Mouse (Mus musculus): ENCODE measurements around the gene Grik1.

Grik1 gene

DNA sequence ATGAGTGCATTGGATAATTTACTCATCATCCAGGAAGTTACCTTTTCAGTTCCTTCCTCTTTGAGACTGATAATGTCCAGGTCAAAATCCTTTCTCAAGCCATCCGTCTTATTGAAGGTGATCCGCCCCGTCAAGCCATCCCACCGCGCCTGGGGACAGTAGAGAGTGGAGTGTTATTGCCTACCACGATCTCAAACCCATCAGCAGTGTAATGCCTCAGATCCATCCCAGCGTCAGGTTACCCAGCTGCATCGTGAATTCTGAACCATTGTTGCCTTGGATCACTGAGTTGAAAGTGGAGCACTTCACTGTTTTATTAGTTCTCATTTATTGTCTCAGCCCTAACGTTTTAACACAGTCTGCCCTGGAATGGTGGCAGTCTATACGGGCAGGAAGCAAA is 332.6 kb downstream of the Grik1 start:
- DNase-seq (ENCODE audit: low read depth) = no peak

DNA sequence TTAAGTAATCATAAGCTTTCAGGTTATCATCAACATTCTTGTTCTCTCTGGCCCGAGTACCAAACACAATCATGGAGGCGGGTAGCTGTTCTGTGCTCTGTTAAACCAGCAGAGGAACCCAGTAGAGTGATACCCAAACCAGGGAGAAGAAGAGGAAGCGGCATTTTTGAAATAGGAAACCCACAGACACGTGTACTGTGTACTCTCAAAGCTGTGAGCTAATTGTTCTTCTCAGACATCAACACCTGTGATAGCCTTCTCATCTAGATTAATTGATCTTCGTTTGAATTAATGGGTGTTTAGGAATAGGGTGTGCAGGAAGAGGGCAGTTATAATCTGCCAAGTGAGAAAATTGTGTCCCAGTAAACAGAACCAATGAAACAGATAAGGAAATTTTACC is 333.9 kb downstream of the Grik1 start:
- no peak for DNase-seq (ENCODE audit: low read depth)

DNA sequence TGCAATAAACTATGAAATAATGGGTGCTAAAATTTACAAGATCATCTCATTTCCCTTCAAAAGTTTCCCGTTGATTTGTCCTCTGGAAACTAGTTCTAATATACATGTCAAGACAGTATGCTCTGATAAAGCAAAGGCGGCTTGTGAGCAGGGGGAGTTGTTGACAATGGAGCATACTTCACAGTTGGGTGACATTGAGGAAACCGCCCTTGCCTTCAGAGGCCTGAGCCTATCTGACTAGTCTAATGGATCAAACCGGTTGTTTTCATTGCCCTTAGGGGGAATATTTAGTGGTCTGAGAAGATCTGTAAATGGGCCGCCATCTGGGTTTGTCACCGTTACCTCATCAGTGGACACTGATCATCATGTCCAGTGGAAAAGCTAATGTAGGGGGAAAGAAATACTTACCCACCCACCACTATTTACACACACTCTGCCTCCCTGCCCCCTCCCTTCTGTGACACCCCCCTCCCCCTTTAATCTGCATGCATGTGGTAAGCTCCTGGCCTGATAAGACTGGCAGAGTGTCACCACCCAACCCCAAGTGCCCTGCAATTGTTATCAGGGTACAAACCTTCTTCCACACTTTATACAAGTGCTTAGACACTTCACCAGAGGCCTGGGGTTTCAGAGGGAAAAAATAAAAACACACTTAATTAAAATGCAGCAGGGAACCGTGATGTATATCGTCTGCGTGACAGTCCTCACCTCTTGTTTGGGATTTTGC is 335.2 kb downstream of the Grik1 start:
- no peak for DNase-seq (ENCODE audit: low read depth)

DNA sequence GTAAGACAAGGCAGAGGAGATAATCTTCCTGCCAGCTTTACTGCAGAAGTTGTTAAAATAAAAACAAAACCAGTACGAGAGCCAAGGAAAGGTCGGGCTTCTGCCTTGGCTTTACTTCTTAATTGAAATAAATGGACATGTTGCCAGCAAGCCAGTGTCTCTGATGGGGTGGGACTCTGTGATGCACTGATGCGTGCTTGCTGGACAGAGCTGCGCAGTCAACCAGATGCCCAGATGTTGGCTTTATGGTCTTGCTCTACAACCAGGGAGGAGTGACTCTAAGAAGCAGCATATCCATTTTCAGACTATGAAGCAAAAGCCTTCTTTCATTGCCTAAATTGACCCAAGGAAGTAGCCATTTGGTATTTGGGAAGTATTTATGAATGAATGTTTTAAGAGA is 336.9 kb downstream of the Grik1 start:
- DNase-seq (ENCODE audit: low read depth) = no peak

DNA sequence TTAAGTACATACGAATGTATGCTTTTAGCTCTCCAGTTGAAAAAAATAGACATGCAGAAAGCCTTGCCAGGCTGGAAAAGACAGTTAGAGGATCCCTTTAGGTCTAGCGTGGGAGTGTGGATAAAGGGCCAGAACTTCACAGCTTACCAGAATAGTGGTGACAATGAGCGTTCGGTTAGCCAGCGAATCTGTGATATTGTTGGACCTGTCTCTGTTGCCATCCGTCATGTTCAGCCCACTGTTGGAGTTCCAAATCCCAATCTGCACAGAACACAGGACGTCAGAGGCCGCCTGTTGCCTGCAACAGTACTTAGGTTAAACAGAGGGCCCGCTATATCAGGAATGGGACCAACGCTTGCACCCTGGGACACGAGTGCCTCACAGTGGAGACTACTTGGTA is 340.2 kb downstream of the Grik1 start:
- no peak for DNase-seq (ENCODE audit: low read depth)

DNA sequence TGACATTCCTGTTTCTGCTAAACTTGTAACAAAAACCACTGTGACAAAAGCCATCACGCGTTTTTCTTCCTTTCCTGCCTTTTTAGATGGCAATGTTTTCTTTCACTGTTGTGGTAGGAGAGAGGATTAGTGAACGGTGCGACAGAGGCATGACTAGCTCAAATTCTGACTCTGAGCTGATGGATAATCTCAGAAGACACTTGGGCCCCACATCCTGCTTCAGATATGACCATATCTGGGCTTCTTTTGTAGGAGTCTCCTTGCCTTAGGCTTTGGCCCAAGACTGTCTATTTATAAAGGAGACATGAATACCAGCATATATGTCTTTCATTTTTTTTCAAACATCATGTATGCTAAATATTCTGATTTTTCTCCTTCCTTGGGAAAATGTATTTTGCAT is 341.9 kb downstream of the Grik1 start:
- no peak for DNase-seq (ENCODE audit: low read depth)

DNA sequence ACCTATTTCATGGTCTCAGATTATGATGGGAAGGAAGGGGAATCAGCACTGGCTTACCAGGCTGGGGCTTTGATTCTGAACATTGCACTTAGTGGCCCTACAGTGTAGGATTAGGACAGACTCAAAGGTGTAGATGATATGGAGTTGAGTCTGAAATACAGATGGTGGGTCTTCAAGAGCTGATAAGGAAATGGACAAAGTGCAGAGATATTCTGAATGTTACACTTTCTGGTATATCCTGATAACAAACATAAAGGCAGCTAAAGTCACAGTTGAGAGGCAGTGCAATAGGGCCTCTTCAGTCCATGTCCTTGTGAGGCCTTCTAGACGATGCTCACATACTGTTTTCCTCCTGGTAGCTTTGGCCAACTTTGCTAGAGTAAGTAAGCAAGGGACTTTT is 345.7 kb downstream of the Grik1 start:
- DNase-seq (ENCODE audit: low read depth) = no peak

DNA sequence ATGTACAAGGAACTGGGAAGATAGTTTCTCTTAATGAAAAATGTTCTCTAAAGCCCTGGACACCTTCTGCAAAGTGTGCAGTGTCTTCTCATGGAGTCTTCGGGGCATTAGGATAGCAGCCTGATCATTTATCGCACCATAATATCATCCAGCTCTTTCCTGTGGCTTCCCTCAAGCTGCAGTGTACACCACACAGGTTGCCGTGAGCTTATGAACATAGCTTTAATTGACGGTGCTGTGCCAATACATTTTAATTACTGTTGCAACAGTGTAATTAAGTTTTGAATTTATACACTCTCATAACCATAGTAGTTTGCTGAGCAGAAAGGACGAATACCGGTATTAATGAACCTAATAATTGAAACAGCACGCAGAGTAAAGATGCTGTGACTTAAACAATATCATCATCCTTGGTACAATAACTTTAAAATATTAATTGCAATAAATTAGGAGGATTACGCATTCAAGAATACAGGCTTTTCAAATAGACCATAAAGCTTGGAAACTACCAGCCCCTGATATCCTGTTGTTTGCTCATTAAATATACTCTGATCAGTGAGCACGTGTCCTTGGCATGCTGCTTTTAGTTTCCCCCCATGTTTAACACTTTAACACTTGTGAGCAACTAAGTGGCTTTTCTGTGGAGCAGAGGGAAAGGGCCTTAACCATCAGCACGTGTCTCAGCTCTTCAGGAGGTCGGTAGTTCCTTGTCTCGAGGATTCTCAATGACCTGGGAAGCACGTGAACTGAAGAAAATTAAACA is 347.8 kb downstream of the Grik1 start:
- no peak for DNase-seq (ENCODE audit: low read depth)

DNA sequence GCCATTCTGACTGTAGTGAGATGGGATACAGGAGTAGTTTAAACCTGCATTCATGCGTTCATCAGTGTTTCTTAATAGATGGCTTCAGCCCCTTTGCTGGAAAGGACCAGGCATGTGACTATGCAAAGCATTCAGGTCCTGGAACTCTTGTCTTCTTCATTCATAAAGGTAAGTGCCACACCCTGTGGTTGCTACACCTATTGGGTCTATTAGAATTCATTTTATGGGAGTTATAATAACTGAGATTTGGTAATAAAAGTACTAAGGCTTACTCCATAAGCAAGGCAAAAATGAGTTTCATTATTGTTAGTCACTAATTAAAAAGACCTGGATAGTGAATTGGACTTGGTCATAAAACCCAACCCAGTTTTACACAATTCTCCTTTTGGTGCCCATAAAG is 355.4 kb downstream of the Grik1 start:
- no peak for DNase-seq (ENCODE audit: low read depth)

DNA sequence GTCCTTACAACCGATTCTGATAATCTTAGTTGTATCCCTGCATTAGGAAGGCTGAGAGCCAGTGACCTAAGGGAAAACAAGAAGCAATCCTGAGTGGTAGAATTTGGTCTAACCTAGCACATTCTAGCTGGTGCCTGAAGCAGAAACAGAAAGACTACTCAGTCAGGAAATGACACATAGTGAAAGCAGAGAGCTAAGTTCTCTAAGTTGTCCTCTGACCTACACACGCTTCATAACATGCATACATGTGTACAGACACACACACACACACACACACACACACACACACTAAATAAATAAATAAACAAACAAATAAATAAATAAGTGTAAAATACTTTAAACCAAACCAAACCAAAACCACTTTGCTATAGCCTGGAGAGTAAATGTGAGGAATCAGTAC is 358.7 kb downstream of the Grik1 start:
- no peak for DNase-seq (ENCODE audit: low read depth)

DNA sequence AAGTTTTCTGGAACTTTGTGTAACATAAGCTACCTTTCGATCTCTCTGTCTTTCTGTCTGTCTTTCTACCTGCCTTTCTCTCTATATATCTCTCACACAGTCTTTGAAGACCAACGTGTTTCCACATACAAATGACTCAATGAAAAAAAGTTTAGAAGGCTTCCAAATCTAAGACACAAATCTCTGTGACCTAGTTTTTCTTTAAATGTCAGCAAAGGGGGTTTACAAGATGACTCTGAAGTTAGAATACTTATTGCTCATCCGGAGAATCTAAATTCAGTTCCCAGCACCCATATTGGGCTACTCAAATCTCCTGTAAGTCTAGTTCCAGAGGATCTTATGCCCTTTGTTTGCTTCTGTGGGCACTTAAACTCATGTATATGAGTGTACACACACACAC is 359.5 kb downstream of the Grik1 start:
- no peak for DNase-seq (ENCODE audit: low read depth)

DNA sequence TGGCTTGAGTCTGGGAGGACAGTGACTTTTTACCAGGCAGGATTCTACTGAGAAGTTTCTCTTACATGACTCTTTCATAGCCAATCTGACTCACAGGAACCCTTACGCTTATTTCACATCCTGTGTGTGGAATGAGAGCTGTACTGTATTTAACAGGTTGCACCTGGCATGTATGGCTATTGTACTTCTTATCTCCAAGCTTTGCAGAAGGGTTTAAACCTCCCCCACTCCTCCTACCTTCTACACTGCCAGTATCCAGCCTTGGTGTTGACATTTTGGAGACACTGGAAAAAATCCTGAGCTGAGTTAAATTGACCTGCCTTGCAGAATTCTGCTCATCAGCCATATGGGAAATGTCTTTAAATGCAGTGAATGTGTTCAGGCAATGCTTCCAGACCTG is 361.4 kb downstream of the Grik1 start:
- no peak for DNase-seq (ENCODE audit: low read depth)

DNA sequence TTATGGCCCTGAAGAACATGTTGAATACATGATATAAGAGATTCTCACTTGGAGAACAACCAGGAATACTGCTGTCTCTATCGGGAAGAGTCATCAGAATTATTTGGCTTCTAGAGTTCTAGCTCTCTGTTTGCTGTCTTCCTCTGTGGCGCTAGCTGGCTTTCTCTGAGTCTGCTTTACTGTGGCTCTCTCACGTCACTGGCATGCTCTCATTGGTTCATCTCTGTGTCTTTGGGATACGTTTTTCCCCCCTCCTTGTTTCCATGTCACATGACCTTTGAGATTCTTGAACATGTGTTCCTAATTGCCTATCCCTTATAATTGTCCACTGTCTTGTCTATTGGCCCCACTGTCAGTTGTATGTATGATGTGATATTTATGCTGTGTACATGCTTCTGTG is 372.2 kb downstream of the Grik1 start:
- DNase-seq (ENCODE audit: low read depth) = no peak

DNA sequence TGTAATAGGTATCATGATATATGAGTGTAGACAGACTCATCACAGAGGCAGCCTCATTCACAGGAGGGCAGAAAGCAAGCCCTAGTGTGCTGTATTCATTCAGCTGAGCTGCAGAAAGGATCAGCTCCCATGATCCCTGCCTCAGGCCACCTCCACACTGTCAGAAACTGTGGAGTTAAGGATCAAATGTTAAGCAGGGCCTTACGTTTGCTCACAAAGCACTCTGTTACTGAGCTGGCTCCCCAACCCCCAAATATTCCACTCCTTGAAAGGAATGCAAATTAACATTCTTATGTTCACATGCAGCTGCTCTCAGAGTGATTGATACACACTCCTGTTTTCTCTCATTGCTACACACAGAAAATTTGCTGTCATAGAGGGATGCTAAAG is 372.9 kb downstream of the Grik1 start:
- peak; percentile 14 for DNase-seq (ENCODE audit: low read depth)

DNA sequence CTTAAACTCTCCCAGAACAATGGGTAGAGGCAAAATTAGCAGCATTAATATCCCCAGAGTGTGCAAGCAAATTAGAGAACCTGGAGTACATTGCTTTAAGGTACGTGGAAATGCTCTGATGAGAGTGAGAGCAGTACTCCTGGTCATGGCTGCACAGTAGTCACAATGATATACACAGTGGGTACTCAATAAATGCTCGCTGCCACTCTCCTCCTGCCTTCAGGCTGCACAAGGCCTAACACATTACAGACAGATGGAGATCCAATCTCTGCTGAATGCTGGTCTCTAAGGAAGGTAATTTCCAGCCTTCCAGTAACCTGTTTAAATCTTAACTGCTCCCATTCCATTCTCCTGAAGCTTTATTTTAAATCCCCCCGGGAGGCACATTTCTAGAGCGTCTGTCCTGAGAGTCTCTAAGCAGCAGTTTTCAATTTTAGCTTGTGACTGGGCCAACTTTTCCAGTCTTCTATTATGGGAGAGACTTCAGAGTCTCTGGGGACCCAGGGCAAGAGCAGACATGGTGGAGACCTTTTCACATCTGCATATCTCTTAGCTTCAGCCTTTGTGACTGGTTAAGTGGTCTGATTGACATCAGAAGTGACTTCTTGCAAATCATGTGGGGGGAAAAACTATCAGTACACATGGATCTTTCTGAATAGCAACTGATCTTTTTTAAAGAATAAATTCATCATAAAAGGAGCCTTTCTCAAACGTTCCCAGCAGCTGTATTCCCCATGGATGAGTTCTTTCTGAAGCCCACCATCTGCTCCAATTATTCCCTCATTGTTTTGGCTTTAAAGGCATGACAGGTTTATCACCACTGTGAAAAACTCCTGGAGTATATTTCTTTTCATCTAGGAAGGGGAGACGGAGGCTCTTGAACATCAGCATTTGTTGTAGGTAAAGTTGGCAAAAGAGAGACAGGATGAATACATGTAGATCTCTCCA is 373.6 kb downstream of the Grik1 start:
- peak; percentile 33 for DNase-seq (ENCODE audit: low read depth)

DNA sequence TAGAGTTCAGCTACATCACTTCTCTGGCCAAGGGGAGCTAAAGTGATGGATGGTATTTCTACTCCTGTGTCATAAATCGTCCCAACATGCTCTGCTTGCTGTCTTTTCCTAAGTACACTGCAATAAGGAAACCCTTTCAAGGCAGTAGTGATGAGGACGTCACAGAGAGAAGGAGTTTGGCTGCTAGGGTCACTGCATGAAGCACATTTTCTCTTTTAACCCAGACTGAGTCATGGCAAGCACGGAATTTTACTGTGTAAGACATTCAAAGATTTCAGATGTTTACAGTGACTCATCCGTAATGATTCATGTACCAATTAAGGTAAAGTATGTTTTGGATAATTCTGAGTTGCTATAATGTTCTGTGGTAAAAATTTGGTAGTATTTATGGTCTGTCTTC is 374.9 kb downstream of the Grik1 start:
- DNase-seq (ENCODE audit: low read depth) = peak; percentile 57

DNA sequence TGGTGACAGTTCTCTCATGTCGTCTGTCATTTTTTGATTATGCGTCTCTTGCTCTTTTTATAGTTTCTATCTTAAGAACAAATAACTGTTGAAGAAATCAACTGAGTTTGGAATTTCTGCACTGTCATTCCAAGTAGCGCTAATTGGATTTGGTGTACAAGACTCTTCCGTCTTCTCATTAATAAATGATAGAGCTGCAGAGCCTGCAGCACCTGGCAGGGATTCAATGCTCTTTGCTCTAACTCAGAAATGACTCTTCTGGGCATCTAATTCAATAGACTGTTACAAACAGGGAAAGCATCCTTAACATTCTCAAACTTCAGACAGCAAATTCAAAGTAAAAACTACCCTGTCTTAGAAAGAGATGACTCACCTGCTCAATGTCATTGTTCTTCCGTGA is 376.3 kb downstream of the Grik1 start:
- DNase-seq (ENCODE audit: low read depth) = no peak

DNA sequence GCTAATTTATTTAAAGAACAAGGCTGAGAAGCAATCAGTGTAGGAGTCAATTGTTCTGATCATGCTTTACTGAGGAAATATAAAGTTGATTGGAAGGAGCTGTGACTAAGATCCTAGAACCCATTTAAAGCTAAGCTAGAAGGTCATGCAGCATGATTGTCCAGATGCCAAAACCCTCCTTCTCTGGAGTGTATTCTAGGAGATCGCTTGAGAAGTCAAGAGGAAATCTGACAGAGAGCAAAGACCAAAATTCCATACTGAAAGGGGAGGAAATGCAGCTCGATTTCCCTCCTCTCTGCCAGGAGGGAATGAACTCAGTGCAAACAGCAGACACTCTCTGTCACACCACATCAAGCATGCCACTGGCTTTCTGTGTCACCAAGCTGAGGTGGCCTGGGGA is 378.9 kb downstream of the Grik1 start:
- no peak for DNase-seq (ENCODE audit: low read depth)

DNA sequence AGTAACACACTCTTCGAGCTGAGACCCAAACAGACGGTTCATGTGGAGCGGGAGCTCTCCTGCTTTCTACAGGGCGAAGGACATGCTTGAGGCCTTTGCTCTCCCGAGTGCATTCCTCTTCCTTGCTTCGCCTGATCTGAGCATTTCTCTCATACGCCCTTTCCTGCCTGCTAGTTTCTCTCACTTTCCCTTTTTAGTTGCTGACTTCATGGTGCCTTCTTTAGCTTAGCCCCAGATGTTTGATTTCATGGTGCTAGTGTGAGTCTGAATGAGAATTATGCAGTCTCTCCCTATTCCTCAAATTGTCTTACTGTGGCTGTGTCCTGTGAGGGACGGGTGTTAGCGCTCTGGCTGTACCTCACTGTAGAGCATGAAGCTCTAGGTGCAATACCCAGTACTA is 388.0 kb downstream of the Grik1 start:
- DNase-seq (ENCODE audit: low read depth) = no peak

DNA sequence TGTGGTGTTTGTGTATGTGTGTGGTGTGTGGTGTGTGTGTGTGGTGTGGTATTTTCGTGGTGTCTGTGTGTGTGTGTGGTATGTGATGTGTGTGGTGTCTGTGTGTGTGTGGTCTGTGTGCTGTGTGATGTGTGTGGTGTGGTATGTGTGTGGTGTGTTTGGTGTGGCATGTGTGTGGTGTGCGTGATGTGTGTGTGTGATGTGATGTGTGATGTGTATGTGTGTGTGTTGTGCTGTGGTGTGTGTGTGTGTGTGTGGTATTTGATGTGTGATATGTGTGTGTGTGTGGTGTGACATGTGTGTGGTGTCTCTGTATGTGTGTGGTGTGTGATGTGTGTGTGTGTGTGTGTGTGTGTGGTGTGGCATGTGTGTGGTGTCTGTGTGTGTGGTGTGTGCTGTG is 388.9 kb downstream of the Grik1 start:
- DNase-seq (ENCODE audit: low read depth) = no peak

DNA sequence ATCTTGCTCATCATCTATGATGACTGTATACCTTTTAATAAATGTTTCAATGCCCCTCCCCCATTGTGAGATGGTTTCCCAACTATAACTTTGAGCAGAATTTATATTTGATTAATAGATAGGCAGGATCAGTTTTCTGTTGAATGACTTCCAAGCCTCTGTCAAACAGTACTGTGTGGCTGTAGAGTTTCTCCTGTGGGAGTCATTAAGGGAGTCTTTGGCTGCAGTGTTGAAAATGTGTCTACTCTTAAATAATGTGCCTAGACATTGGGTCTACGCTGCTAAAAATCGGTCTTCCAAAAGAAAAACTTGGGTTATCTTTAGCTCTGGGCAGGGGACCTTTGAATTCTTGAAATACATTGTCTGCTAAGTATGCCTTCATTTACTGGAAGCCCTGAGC is 414.1 kb downstream of the Grik1 start:
- DNase-seq (ENCODE audit: low read depth) = no peak

DNA sequence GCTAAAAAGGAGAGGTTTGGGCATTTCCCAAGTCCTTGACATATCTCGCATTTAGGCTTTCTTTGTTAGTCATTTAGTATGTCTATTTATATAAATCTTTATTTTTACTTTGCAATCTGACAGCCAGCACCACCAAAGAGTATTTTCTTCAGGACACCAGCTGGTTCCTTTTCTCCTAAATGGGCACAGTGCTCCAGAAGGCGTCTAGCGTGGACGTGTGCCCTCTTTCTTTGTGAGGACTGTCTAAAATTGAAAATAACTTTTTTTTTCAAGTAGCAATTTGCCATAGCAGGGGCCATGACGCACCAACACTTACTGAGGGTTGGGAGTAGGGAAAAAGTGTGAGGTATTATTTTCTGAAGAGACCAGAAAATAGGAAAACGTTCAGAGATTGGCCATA is 425.5 kb downstream of the Grik1 start:
- no peak for DNase-seq (ENCODE audit: low read depth)

DNA sequence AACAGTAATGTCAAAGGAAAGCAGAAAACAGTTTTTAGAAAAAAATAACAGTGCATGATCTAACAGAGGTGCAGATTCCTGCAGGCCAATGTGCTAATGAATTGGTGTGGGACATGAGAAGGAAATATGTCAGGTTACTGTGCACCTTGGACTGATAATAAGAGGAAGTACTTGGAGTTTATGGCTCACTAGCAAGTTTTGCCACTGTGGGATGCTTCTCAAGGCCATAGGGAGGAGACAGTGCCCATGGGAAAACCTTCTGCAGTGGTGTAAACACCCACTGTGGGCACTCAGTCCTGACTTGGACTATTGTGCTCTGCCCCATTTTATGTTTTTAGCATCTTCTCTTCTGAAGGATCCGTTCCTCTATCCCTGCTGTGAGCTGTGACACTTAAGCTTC is 428.3 kb downstream of the Grik1 start:
- no peak for DNase-seq (ENCODE audit: low read depth)
